Mouse (Mus musculus) lung, postnatal 0 days (tissue): ENCODE results near the gene Blnk. TPM values are rescaled to one million over a fixed set of nuclear protein-coding genes. Genes with fewer than 3 reads are reported as not detected.
A peak's percentile ranks its signal among the peaks of the same experiment; 100 is the strongest.

Source experiments
- ATAC-seq: fragments of 200-750 bp; cut with Nextera tagmentation; 2 replicates; pipeline ENCODE4 v1.8.0; 2017; ENCODE audit warnings: moderate library complexity
- DNase-seq: peaks from one replicate; pipeline ENCODE4 v3.0.0-alpha.2; 2016; ENCODE audit warnings: low spot score
- H3K27ac ChIP-seq: fragments of 300-500 bp; sonication (generic); 2 replicates; pipeline ENCODE4 v1.5.1; 2014; ENCODE audit warnings: antibody characterized with exemption, mild to moderate bottlenecking, low read length, mixed read lengths
- H3K27me3 ChIP-seq: fragments of 300-500 bp; sonication (generic); replicated peaks from 2 replicates; pipeline ENCODE4 v1.6.1; 2014; ENCODE audit warnings: low read length, mixed read lengths; ENCODE audit not compliant: insufficient read depth
- H3K36me3 ChIP-seq: fragments of 300-500 bp; sonication (generic); 2 replicates; pipeline ENCODE4 v1.6.1; 2014; ENCODE audit warnings: low read length, mixed read lengths; ENCODE audit not compliant: insufficient read depth
- H3K4me1 ChIP-seq: fragments of 300-500 bp; sonication (generic); 2 replicates; pipeline ENCODE4 v1.6.1; 2014; ENCODE audit warnings: antibody characterized with exemption, low read depth, low read length, mixed read lengths; ENCODE audit not compliant: insufficient read depth
- H3K4me2 ChIP-seq: fragments of 300-500 bp; sonication (generic); replicated peaks from 2 replicates; pipeline ENCODE4 v1.6.1; 2014; ENCODE audit warnings: low read depth, mild to moderate bottlenecking, low read length, moderate library complexity, mixed read lengths
- H3K4me3 ChIP-seq: fragments of 300-500 bp; sonication (generic); 2 replicates; pipeline ENCODE4 v1.5.1; 2014; ENCODE audit warnings: low read depth, low read length
- H3K9ac ChIP-seq: fragments of 300-500 bp; sonication (generic); replicated peaks from 2 replicates; pipeline ENCODE4 v1.6.1; 2014; ENCODE audit warnings: low read depth, mild to moderate bottlenecking
- H3K9me3 ChIP-seq: fragments of 300-500 bp; sonication (generic); 2 replicates; pipeline ENCODE4 v1.6.1; 2016; ENCODE audit warnings: low read length, mixed read lengths
- CTCF ChIP-seq: IDR thresholded peaks from 2 replicates; pipeline ENCODE4 v1.5.1; 2016; ENCODE audit warnings: antibody characterized with exemption, mild to moderate bottlenecking
- EP300 ChIP-seq: IDR thresholded peaks from 2 replicates; pipeline ENCODE4 v1.6.1; 2016; ENCODE audit warnings: antibody characterized with exemption, mild to moderate bottlenecking, control low read depth
- WGBS: fragments of 180-500 bp; shearing (Covaris S2); extraction: QIAGEN DNeasy Blood & Tissue Kit; methylation state at CpG from one replicate; pipeline ENCODE4 v1.1.7; 2014; 5-methylcytosine and 5-hydroxymethylcytosine counted together
- polyA plus RNA-seq: library from polyadenylated mRNA; unstranded; fragments of >200 nt; fragmentation: Nextera tagmentation; extraction: Ambion mirVana; gene quantifications from 2 replicates; pipeline ENCODE4 v1.2.1, GENCODE M21; 2015

The Blnk gene
- polyA plus RNA-seq, 1 experiment from 2014 or later: 0.58 TPM

- no peak overlapping the region for H3K9ac ChIP-seq
- DNase-seq (no peak), ATAC-seq (no peak)
- TF ChIP-seq EP300 (no peak), CTCF (no peak)
- no peaks in the 10 kb centered on the region for H3K36me3 ChIP-seq
- H3K4me3 ChIP-seq: no peak overlapping the region
- H3K4me1 ChIP-seq: no peaks in the 10 kb centered on the region
- no peaks in the 10 kb centered on the region for H3K27me3 ChIP-seq
- H3K27ac ChIP-seq: no peak overlapping the region
- H3K9me3 ChIP-seq: no peaks in the 10 kb centered on the region
- 58% methylated on average over 3 of the region's 3 CpGs for WGBS
- no peak overlapping the region for H3K4me2 ChIP-seq
Observed at GRCm38 (mm10) chr19:40964367-40964891, 29.9 kb downstream of the Blnk start.

DNA sequence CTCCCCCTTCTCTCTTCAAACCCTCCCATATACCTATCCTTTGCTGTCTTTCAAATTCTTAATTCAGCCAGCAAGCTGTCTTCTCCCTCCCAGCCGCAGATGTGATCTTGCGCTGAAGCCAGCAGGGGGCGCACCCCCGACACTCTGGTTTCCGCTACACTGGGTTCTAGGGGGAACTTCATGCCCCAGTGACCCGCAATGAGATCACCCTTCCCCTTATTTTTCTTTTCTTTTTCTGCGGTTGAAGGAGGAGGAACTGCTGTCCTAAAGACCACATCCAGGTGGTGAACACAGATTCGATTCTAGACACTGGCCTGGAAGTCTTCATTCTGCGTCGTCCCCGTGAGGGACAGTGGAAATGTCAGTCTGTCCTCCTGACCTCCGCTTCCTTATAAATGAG is 31.3 kb downstream of the Blnk start:
- H3K4me2 ChIP-seq: no peak overlapping the region
- no peaks in the 10 kb centered on the region for H3K27me3 ChIP-seq
- TF ChIP-seq CTCF: peak; percentile 67
- no peak for TF ChIP-seq EP300
- no peak overlapping the region for H3K9ac ChIP-seq
- DNase-seq (peak; percentile 41), ATAC-seq (no peak)
- no peak overlapping the region for H3K4me3 ChIP-seq
- no peaks in the 10 kb centered on the region for H3K9me3 ChIP-seq
- no peak overlapping the region for H3K27ac ChIP-seq
- H3K36me3 ChIP-seq: no peaks in the 10 kb centered on the region
- no peaks in the 10 kb centered on the region for H3K4me1 ChIP-seq
- 52% methylated on average over 12 of the region's 12 CpGs for WGBS

DNA sequence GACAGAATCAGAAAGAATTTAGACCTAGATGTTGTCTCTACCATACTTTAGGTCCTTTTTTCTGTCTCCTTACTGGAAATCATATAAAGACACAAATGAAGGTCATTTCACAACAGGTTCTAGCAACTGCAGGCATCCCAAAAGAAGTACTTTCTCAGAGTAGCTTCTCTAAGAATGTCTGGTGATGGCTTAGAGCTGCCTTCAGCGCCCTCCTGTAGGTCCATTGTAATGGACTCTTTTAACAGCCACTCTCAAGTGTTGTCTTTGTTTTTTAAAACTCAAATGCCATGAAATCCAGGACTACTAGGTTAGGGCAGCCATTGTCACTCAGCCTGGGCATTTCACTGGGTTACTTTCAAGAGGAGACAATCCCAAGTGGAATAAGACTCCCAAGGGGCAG is 35.4 kb downstream of the Blnk start:
- H3K4me2 ChIP-seq: no peak overlapping the region
- H3K27ac ChIP-seq: no peak overlapping the region
- no peak for TF ChIP-seq CTCF
- TF ChIP-seq EP300: no peak
- no peak overlapping the region for H3K4me3 ChIP-seq
- no peak overlapping the region for H3K9ac ChIP-seq
- H3K36me3 ChIP-seq: no peaks in the 10 kb centered on the region
- WGBS: 49% methylated on average over 1 of the region's 1 CpGs
- H3K4me1 ChIP-seq: no peaks in the 10 kb centered on the region
- H3K27me3 ChIP-seq: no peaks in the 10 kb centered on the region
- no peaks in the 10 kb centered on the region for H3K9me3 ChIP-seq
- no peak for ATAC-seq
- DNase-seq: no peak

- TF ChIP-seq EP300: no peak
- no peak for TF ChIP-seq CTCF
- no peaks in the 10 kb centered on the region for H3K4me1 ChIP-seq
- ATAC-seq: no peak
- no peaks in the 10 kb centered on the region for H3K36me3 ChIP-seq
- no peaks in the 10 kb centered on the region for H3K9me3 ChIP-seq
- no peak overlapping the region for H3K9ac ChIP-seq
- H3K4me3 ChIP-seq: no peak overlapping the region
- WGBS: 68% methylated on average over 4 of the region's 4 CpGs
- H3K4me2 ChIP-seq: no peak overlapping the region
- H3K27ac ChIP-seq: no peak overlapping the region
- H3K27me3 ChIP-seq: no peaks in the 10 kb centered on the region
- DNase-seq: no peak
Observed at GRCm38 (mm10) chr19:40946937-40947577, 47.3 kb downstream of the Blnk start.

DNA sequence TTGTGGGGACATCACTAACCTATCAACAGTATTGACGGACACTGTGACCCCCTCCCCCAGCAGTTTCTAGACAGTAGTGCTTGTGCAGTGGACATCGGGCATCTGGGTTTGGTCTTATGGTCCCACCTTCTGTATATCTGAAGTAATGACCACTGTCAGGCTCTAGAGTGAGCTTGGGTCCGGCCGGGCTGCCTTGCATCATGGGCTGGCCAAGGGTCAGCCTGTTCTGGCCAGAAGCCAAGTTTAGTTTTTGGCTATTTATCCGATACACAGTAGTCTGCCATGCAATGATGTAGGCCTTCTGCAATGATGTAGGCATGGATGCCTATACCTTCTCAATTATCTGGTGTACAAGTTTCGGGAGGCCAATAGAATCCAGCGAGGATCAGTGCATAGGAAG is 50.8 kb downstream of the Blnk start:
- H3K9me3 ChIP-seq: no peaks in the 10 kb centered on the region
- no peak overlapping the region for H3K4me2 ChIP-seq
- no peaks in the 10 kb centered on the region for H3K27me3 ChIP-seq
- no peak overlapping the region for H3K27ac ChIP-seq
- ATAC-seq (no peak), DNase-seq (no peak)
- no peaks in the 10 kb centered on the region for H3K4me1 ChIP-seq
- no peak overlapping the region for H3K4me3 ChIP-seq
- H3K36me3 ChIP-seq: no peaks in the 10 kb centered on the region
- H3K9ac ChIP-seq: no peak overlapping the region
- TF ChIP-seq EP300 (no peak), CTCF (no peak)
- WGBS: 82% methylated on average over 7 of the region's 7 CpGs

DNA sequence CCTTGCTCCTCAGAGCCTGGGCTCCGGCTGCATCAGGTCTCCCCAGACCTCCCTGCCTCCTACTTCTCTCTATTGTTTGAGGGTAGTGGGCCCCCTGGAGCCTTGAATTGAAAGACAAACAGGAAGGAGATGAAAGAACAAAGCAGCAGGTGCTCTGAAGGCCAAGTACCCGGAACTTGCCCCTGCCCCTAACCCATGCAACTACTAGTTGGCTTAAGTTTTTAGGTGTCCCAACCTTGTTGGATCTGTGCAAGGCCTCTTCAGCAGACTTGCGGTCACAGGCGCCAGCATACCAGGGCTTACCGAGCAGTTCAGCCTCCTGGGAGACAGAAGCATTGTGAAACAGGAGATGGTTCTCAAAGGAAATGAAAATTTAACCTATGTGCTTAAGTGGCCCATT is 58.3 kb downstream of the Blnk start:
- TF ChIP-seq EP300: no peak
- TF ChIP-seq CTCF: no peak
- ATAC-seq: no peak

GRCm38 (mm10) chr19:40935376-40935775 is 59.0 kb downstream of the Blnk start:
- H3K4me3 ChIP-seq: no peak overlapping the region
- DNase-seq (no peak), ATAC-seq (no peak)
- H3K4me1 ChIP-seq: no peaks in the 10 kb centered on the region
- H3K27ac ChIP-seq: no peak overlapping the region
- TF ChIP-seq CTCF (no peak), EP300 (no peak)
- 56% methylated on average over 8 of the region's 8 CpGs for WGBS
- H3K9me3 ChIP-seq: no peaks in the 10 kb centered on the region
- H3K36me3 ChIP-seq: no peaks in the 10 kb centered on the region
- no peak overlapping the region for H3K4me2 ChIP-seq
- H3K27me3 ChIP-seq: no peaks in the 10 kb centered on the region
- H3K9ac ChIP-seq: no peak overlapping the region

More for the DNA sequence above, 58.3 kb downstream of the Blnk start:
- no peaks in the 10 kb centered on the region for H3K36me3 ChIP-seq
- H3K27ac ChIP-seq: no peak overlapping the region
- H3K9ac ChIP-seq: no peak overlapping the region
- no peaks in the 10 kb centered on the region for H3K27me3 ChIP-seq
- 35% methylated on average over 5 of the region's 5 CpGs for WGBS
- no peaks in the 10 kb centered on the region for H3K9me3 ChIP-seq
- no peak for DNase-seq
- no peak overlapping the region for H3K4me3 ChIP-seq
- no peak overlapping the region for H3K4me2 ChIP-seq
- H3K4me1 ChIP-seq: no peaks in the 10 kb centered on the region
